Mouse (Mus musculus): ENCODE results near the gene Ank2.

DNA sequence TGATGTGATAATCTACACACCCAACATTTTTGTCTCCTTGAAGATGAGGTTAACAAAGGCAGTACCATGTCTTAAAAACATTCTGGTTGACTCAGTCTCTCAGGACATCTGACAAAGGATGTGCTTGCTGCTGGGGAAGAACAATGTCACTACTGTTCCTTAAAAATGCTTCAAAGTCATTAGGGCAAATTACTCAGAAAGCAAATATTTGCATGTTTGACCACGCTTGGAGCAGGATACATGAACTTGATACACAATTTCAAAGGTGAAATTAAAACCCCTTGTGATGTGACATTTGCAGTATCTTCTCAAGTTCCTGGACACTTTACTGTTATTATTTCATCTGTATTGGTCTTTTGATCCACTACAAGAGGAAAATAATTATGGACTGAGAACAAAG lies 371.5 kb downstream of the Ank2 start:
- TF ChIP-seq GATA1 (IDR thresholded peaks at IDR 0.05; ENCODE audit: borderline replicate concordance, low read length) (no peak), FLI1 (IDR thresholded peaks at IDR 0.05; ENCODE audit: low read length) (no peak)
